Mouse (Mus musculus) inflammation-experienced regulatory T-cells (primary cell): ENCODE data around the gene Wfdc13. TPM values are rescaled to one million over a fixed set of nuclear protein-coding genes. Genes with fewer than 3 reads are reported as not detected.

Source experiments
- polyA plus RNA-seq, 2 experiments: library from polyadenylated mRNA; unstranded; fragments of 100-300 nt; shearing (Covaris generic); gene quantifications; one replicate each; pipeline ENCODE4 v1.2.1; 2017

Wfdc13 gene
- polyA plus RNA-seq: not detected

DNA sequence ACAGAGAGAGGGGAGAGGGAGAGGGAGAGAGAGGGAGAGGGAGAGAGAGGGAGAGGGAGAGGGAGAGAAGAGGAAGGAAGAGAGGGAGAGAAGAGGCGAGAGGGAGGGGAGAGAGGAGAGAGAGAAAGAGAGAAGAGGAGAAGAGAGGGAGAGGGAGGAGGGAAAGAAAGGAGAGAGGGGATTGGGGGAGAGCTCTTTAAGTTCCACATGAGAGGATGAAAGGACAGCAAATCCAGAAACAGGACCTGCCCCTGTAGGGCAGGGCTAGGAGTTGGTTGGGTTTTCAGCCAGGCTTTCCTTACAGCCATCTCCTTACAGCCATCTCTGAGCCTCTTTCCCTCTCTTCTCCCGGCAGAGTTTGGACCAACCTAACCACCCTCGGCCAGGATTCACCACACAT, at the start of gene Wfdc13:
Gene Wfdc13, plus strand, starts transcription at position 301 of the 400 bp plus-strand sequence.

DNA sequence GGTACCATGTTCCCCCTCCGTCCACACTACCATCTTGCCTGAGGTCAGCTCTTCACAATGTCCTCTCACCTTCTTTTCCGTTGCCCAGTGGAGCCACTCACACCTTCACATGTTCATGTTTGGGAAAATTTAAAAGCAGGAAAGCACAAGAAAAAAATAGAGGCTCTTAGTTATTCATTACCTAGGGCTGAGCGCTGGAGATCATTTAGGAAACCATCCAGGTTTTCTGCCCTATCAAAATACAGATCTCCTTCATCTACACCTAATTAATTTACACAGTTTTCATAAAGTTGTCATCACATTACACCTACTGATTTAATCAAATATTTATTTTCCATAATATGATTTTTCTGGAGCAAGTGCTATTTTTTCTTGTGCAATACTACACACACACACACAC, 46.2 kb upstream of the Wfdc13 start, which contains the start of gene Wfdc16:
Gene Wfdc16, minus strand, starts transcription at position 101 of the 400 bp plus-strand sequence.

GRCm38 (mm10) chr2:164655858-164656257, 29.0 kb upstream of the Wfdc13 start, which contains the start of gene Wfdc10:
Gene Wfdc10, plus strand, starts transcription at chr2:164656046.

DNA sequence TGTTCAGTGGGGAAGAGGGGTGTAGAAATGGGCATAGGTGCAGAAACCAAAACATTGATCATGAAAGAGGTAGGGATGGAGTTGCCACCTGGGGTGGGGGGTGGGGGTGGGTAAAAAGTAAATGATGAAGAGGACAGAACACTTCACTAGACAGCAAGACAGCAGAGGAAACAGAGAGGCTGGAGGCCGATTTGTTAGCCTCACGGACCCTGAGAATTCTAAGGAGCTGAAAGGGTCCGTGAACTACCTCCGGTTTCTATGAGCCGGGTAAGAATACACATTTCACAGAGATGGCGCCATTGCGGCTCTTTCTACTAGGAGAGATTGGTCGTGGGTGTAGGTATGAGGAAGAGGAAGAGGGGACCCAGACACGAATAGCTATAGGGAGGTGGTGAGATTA, 28.4 kb upstream of the Wfdc13 start, which contains the start of gene Wfdc9:
Gene Wfdc9, minus strand, starts transcription at position 101 of the 400 bp plus-strand sequence.

GRCm38 (mm10) chr2:164673987-164674386, 10.9 kb upstream of the Wfdc13 start, which contains the start of gene Wfdc11:
Gene Wfdc11, minus strand, starts transcription at chr2:164674087.

DNA sequence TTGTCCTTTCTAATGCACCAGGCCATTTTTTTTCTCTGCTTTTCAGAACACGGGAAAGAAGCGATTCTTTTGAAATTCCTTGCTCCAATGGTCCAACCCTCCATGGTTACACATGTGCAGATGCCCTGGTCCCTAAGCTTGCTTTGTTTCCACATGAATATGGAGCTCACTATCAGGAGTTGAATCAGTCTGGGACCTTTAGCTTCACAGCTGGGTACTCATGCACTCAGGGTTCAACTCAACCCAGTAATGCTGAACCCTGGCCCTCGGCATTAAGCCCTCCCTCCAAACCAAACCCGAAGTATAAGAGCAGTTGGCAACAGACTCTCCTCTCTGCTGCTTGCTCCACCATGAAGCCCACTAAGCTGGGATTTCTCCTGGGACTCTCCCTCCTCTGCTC, 13.3 kb downstream of the Wfdc13 start, which contains the start of gene Spint4:
Gene Spint4, plus strand, starts transcription at position 301 of the 400 bp plus-strand sequence.

GRCm38 (mm10) chr2:164715005-164715404, 30.1 kb downstream of the Wfdc13 start, which contains the start of gene Spint5:
Gene Spint5, plus strand, starts transcription at chr2:164715305.

Other genes with a start within 250 kb of the Wfdc13 start
- 10 to 100 TPM in 1 of 2 experiments, 1 to 10 TPM in 1; 2.2 to 24.3 TPM for gene Sdc4, start 241.2 kb upstream of the Wfdc13 start, polyA plus RNA-seq
- gene Sys1, start 228.1 kb upstream of the Wfdc13 start, polyA plus RNA-seq: 10 to 100 TPM; 81.2 to 96.0 TPM
- gene Gm20458, start 224.1 kb upstream of the Wfdc13 start, polyA plus RNA-seq: 10 to 100 TPM; 19.7 to 21.3 TPM
- gene Trp53tg5, start 211.4 kb upstream of the Wfdc13 start, polyA plus RNA-seq: under 1 TPM; 0.41 to 0.62 TPM
- gene Dbndd2, start 199.0 kb upstream of the Wfdc13 start, polyA plus RNA-seq: 1 to 10 TPM; 6.3 to 6.8 TPM
- gene Pigt, start 187.6 kb upstream of the Wfdc13 start, polyA plus RNA-seq: 10 to 100 TPM; 27.1 to 28.8 TPM
- 1 to 10 TPM in 1 of 2 experiments, not detected in 1; 3.3 TPM for gene Wfdc2, start 122.7 kb upstream of the Wfdc13 start, polyA plus RNA-seq
- not detected for gene Spint3, start 111.6 kb upstream of the Wfdc13 start, polyA plus RNA-seq
- gene Wfdc6a, start 99.7 kb upstream of the Wfdc13 start, polyA plus RNA-seq: not detected
- gene Eppin, start 91.5 kb upstream of the Wfdc13 start, polyA plus RNA-seq: not detected
- 1 to 10 TPM in 1 of 2 experiments, not detected in 1; 3.0 TPM for gene Wfdc6b, start 71.6 kb upstream of the Wfdc13 start, polyA plus RNA-seq
- 1 to 10 TPM in 1 of 2 experiments, not detected in 1; 1.6 TPM for gene Wfdc8, start 71.5 kb upstream of the Wfdc13 start, polyA plus RNA-seq
- not detected for gene Wfdc16, start 46.3 kb upstream of the Wfdc13 start, polyA plus RNA-seq
- gene Wfdc10, start 29.1 kb upstream of the Wfdc13 start, polyA plus RNA-seq: under 1 TPM in 1 of 2 experiments, not detected in 1; 0.88 TPM
- gene Wfdc9, start 28.5 kb upstream of the Wfdc13 start, polyA plus RNA-seq: 1 to 10 TPM in 1 of 2 experiments, under 1 TPM in 1; 0.51 to 1.6 TPM
- gene Wfdc11, start 11.0 kb upstream of the Wfdc13 start, polyA plus RNA-seq: not detected
- not detected for gene Spint4, start 13.4 kb downstream of the Wfdc13 start, polyA plus RNA-seq
- gene Spint5, start 30.2 kb downstream of the Wfdc13 start, polyA plus RNA-seq: not detected
- 1 to 10 TPM in 1 of 2 experiments, under 1 TPM in 1; 0.20 to 2.9 TPM for gene Wfdc3, start 60.8 kb downstream of the Wfdc13 start, polyA plus RNA-seq
- gene Dnttip1, start 60.9 kb downstream of the Wfdc13 start, polyA plus RNA-seq: 10 to 100 TPM; 61.3 to 61.5 TPM
- 1 to 10 TPM; 1.7 to 2.9 TPM for gene Ube2c, start 84.8 kb downstream of the Wfdc13 start, polyA plus RNA-seq
- not detected for gene Tnnc2, start 94.9 kb downstream of the Wfdc13 start, polyA plus RNA-seq
- gene Snx21, start 100.7 kb downstream of the Wfdc13 start, polyA plus RNA-seq: 1 to 10 TPM; 8.2 to 9.8 TPM
- gene Acot8, start 119.8 kb downstream of the Wfdc13 start, polyA plus RNA-seq: 10 to 100 TPM; 29.7 to 34.5 TPM
- 10 to 100 TPM in 1 of 2 experiments, 1 to 10 TPM in 1; 8.2 to 11.0 TPM for gene Zswim3, start 120.0 kb downstream of the Wfdc13 start, polyA plus RNA-seq
- gene Zswim1, start 137.6 kb downstream of the Wfdc13 start, polyA plus RNA-seq: 10 to 100 TPM; 19.3 to 20.7 TPM
- gene Spata25, start 143.4 kb downstream of the Wfdc13 start, polyA plus RNA-seq: not detected
- 100 to 1,000 TPM; 179 to 196 TPM for gene Ctsa, start 147.8 kb downstream of the Wfdc13 start, polyA plus RNA-seq
- 1 to 10 TPM; 1.3 to 2.8 TPM for gene Neurl2, start 148.3 kb downstream of the Wfdc13 start, polyA plus RNA-seq
- gene Pltp, start 172.6 kb downstream of the Wfdc13 start, polyA plus RNA-seq: 1 to 10 TPM in 1 of 2 experiments, under 1 TPM in 1; 0.52 to 9.3 TPM
- gene Pcif1, start 194.2 kb downstream of the Wfdc13 start, polyA plus RNA-seq: 100 to 1,000 TPM; 109 to 125 TPM
- 10 to 100 TPM; 35.0 to 36.2 TPM for gene Zfp335, start 226.7 kb downstream of the Wfdc13 start, polyA plus RNA-seq